Mouse (Mus musculus) hindbrain, embryonic 14.5 days (tissue): ENCODE measurements at regions not wholly inside any gene's neighbourhood (a gene's known extent, or its start where the extent isn't known, plus 50 kb on each side); places are given as distances from the start of the nearest gene placed in this dataset.
A peak's percentile ranks its signal among the peaks of the same experiment; 100 is the strongest.

Source experiments
- ATAC-seq: fragments of 200-750 bp; cut with Nextera tagmentation; 2 replicates; pipeline ENCODE4 v1.8.0; 2017; ENCODE audit warnings: moderate number of reproducible peaks, mild to moderate bottlenecking, moderate TSS enrichment, moderate library complexity; ENCODE audit not compliant: low FRiP score
- DNase-seq: peaks from one replicate; pipeline ENCODE4 v3.0.0-alpha.2; 2015; ENCODE audit warnings: low spot score
- H3K27ac ChIP-seq: fragments of 300-500 bp; sonication (generic); 2 replicates; pipeline ENCODE4 v1.5.1; 2014; ENCODE audit warnings: mild to moderate bottlenecking, moderate library complexity
- H3K27me3 ChIP-seq: fragments of 300-500 bp; sonication (generic); 2 replicates; pipeline ENCODE4 v1.6.1; 2014; ENCODE audit warnings: mild to moderate bottlenecking, low read length, mixed read lengths; ENCODE audit not compliant: control insufficient read depth, insufficient read depth
- H3K36me3 ChIP-seq: fragments of 300-500 bp; sonication (generic); replicated peaks from 2 replicates; pipeline ENCODE4 v1.6.1; 2014; ENCODE audit not compliant: control insufficient read depth, insufficient read depth
- H3K4me1 ChIP-seq: fragments of 300-500 bp; sonication (generic); replicated peaks from 2 replicates; pipeline ENCODE4 v1.6.1; 2014; ENCODE audit warnings: antibody characterized with exemption, low read length, mixed read lengths; ENCODE audit not compliant: control insufficient read depth, insufficient read depth
- H3K4me2 ChIP-seq: fragments of 300-500 bp; sonication (generic); replicated peaks from 2 replicates; pipeline ENCODE4 v1.6.1; 2014; ENCODE audit warnings: mild to moderate bottlenecking, moderate library complexity
- H3K4me3 ChIP-seq: fragments of 300-500 bp; sonication (generic); replicated peaks from 2 replicates; pipeline ENCODE4 v1.5.1; 2014; ENCODE audit warnings: mild to moderate bottlenecking, low read length
- H3K9ac ChIP-seq: fragments of 300-500 bp; sonication (generic); 2 replicates; pipeline ENCODE4 v1.6.1; 2014
- H3K9me3 ChIP-seq: fragments of 300-500 bp; sonication (generic); 2 replicates; pipeline ENCODE4 v1.6.1; 2016; ENCODE audit warnings: low read length; ENCODE audit not compliant: control insufficient read depth
- WGBS: fragments of 180-500 bp; shearing (Covaris S2); extraction: QIAGEN DNeasy Blood & Tissue Kit; methylation state at CpG from one replicate; pipeline ENCODE4 v1.1.7; 2014; 5-methylcytosine and 5-hydroxymethylcytosine counted together

GRCm38 (mm10) chr3:34483934-34484333, 166.3 kb upstream of the Sox2 start:
- no peak overlapping the region for H3K4me2 ChIP-seq
- no peak for DNase-seq
- ATAC-seq: no peak
- no peaks in the 10 kb centered on the region for H3K36me3 ChIP-seq
- H3K9me3 ChIP-seq: no peaks in the 10 kb centered on the region
- 0 out of 2 replicates have a peak, but pooled peaks cover 13% of the 10 kb centered on the region for H3K27me3 ChIP-seq
- H3K9ac ChIP-seq: no peak overlapping the region
- no peak overlapping the region for H3K4me3 ChIP-seq
- whole genome bisulfite sequencing: 62% methylated on average over 3 of the region's 3 CpGs
- H3K4me1 ChIP-seq: peaks cover 20% of the 10 kb centered on the region; the same call in 1 of the 2 replicates
- H3K27ac ChIP-seq: no peak overlapping the region

- Histone ChIP-seq H3K36me3 (no peaks in the 10 kb centered on the region), H3K9me3 (0 out of 2 replicates have a peak, but pooled peaks cover under 1% of the 10 kb centered on the region), H3K27me3 (0 out of 2 replicates have a peak, but pooled peaks cover 13% of the 10 kb centered on the region), H3K9ac (peak overlapping the region; percentile 13; the same call in 1 of the 2 replicates), H3K27ac (0 out of 2 replicates have a peak overlapping the region, but pooled peaks have one; percentile 21), H3K4me3 (no peak overlapping the region), H3K4me1 (peaks cover 20% of the 10 kb centered on the region; the same call in 1 of the 2 replicates), H3K4me2 (peak overlapping the region; percentile 28)
- DNase-seq (no peak), ATAC-seq (0 out of 2 replicates have a peak, but pooled peaks have one; percentile 21)
- WGBS: 14% methylated on average over 16 of the region's 16 CpGs
Measured at GRCm38 (mm10) chr3:34481821-34482713, 168.1 kb upstream of the Sox2 start.

GRCm38 (mm10) chr3:34481314-34481713, 168.9 kb upstream of the Sox2 start:
- no peak overlapping the region for H3K9ac ChIP-seq
- DNase-seq (no peak), ATAC-seq (no peak)
- no peak overlapping the region; the same call in 1 of the 2 replicates for H3K4me2 ChIP-seq
- WGBS: 28% methylated on average over 3 of the region's 3 CpGs
- H3K9me3 ChIP-seq: 0 out of 2 replicates have a peak, but pooled peaks cover 4% of the 10 kb centered on the region
- H3K27ac ChIP-seq: peak overlapping the region; percentile 21; the same call in 1 of the 2 replicates
- H3K27me3 ChIP-seq: 0 out of 2 replicates have a peak, but pooled peaks cover 13% of the 10 kb centered on the region
- H3K36me3 ChIP-seq: no peaks in the 10 kb centered on the region
- H3K4me3 ChIP-seq: no peak overlapping the region
- H3K4me1 ChIP-seq: peaks cover 15% of the 10 kb centered on the region; the same call in 1 of the 2 replicates

- H3K27ac ChIP-seq: no peak overlapping the region
- no peak for ATAC-seq
- H3K36me3 ChIP-seq: no peaks in the 10 kb centered on the region
- H3K4me2 ChIP-seq: no peak overlapping the region
- H3K4me1 ChIP-seq: no peaks in the 10 kb centered on the region
- DNase-seq: no peak
- no peak overlapping the region for H3K9ac ChIP-seq
- no peak overlapping the region for H3K4me3 ChIP-seq
- H3K27me3 ChIP-seq: no peaks in the 10 kb centered on the region
- WGBS: 40% methylated on average over 4 of the region's 4 CpGs
- 0 out of 2 replicates have a peak, but pooled peaks cover 4% of the 10 kb centered on the region for H3K9me3 ChIP-seq
Measured at GRCm38 (mm10) chr3:34474126-34474525, 176.1 kb upstream of the Sox2 start.

DNA sequence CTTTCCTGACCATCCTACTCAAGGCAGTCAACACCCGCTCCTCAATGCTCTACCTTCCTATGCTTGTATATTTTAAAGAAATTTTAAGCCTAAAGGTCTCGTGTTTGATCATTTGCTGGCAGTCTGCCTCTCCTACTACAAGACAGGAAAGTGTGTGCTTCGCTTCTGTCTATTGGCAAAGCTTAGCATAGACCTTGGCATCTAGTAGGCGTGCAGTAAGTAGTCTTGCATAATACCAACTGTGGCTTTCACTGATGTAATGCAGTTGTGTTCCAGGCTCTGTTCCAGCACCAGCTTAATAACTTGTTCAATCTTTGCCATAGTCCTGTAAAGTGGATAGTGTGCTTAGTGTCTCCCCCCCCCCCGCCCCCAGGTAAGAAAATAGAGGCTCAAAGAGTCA, 179.5 kb upstream of the Sox2 start:
- Histone ChIP-seq H3K36me3 (no peaks in the 10 kb centered on the region), H3K4me2 (no peak overlapping the region), H3K27me3 (no peaks in the 10 kb centered on the region), H3K4me3 (no peak overlapping the region), H3K27ac (no peak overlapping the region), H3K9me3 (no peaks in the 10 kb centered on the region), H3K4me1 (0 out of 2 replicates have a peak, but pooled peaks cover 8% of the 10 kb centered on the region), H3K9ac (no peak overlapping the region)
- DNase-seq: no peak
- 92% methylated on average over 5 of the region's 5 CpGs for WGBS
- no peak for ATAC-seq

DNA sequence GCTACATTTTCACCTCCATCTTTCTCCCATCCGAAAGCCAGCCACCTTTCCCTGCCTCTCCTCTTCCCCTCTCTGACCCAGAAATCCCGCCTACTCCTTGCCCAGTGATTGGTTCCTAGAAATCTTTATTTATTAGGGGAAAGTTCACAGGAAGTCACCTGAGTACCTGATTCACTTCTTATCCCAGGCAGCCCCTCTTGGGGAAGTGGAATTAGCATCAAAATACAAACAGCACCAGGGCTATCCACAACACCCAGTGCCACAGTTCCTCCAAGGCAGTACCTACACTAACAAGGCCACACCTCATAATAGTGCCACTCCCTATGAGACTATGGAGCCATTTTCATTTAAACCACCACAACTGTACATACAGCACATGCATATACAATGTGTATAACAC, 180.3 kb upstream of the Sox2 start:
- Histone ChIP-seq H3K4me3 (no peak overlapping the region), H3K27me3 (no peaks in the 10 kb centered on the region; the same call in 1 of the 2 replicates), H3K9ac (no peak overlapping the region), H3K27ac (no peak overlapping the region), H3K36me3 (no peaks in the 10 kb centered on the region), H3K4me2 (no peak overlapping the region), H3K9me3 (no peaks in the 10 kb centered on the region), H3K4me1 (0 out of 2 replicates have a peak, but pooled peaks cover 15% of the 10 kb centered on the region)
- DNase-seq (no peak), ATAC-seq (no peak)
- 98% methylated on average over 2 of the region's 2 CpGs for whole genome bisulfite sequencing

DNA sequence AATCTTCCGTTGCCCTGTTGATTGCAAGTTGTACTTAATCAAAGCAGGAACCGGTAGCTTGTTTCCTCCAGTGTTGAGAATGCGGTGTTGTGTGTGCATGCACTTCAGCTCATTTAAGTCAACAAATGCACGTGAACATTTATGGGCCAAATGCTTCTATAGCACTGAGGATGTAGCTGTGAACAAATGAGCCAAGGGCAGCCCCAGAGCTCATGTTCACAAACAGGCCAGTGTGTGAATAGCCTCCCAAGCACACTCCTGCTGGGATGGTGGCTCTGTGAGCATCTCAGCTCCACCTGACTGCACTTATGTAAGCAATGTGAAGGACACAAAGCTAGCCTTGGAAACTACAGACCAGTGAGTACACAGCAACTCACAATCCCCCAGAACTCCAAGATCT, 183.9 kb upstream of the Sox2 start:
- no peak overlapping the region for H3K9ac ChIP-seq
- no peak overlapping the region for H3K4me2 ChIP-seq
- H3K27me3 ChIP-seq: no peaks in the 10 kb centered on the region; the same call in 1 of the 2 replicates
- ATAC-seq: no peak
- WGBS: 72% methylated on average over 4 of the region's 4 CpGs
- no peaks in the 10 kb centered on the region for H3K36me3 ChIP-seq
- DNase-seq: no peak
- no peak overlapping the region for H3K4me3 ChIP-seq
- H3K27ac ChIP-seq: no peak overlapping the region
- H3K4me1 ChIP-seq: 0 out of 2 replicates have a peak, but pooled peaks cover 16% of the 10 kb centered on the region
- no peaks in the 10 kb centered on the region for H3K9me3 ChIP-seq

DNA sequence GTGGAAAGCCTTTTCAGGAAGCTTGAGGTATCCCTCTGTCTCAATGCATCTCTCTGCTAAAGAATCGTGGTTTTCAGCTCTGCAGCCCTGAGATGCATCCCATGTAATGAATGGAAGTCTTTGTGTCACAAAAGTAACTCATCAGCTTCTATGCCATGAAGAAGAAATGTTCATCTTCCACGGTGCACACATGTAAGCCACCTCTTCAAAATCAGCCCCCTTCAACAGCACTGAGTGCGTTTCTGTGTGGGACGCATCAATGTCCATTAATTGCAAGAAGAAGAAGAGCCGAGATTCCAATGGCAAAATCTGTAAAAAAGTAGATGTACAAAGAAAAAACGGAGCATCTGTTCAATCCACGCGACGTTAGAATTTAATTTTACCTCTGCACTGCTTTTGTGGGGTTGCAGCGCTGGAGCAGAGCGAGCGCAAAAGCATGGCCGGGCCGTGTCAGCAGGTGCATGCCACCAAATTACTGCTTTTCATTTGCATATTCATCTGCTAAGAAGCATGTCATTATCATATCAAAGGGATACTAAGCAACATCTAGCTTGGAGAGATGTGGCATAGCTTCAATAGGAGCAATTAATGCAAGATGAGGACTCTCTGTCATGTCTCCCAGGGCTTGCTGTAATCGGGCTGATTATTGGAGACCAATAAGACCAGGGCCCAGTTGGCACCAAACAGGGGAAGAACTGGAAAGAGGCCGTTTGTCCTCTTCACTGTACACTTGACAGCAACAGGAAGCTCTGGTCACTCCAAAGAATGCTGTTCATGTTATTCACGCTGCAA, 185.0 kb upstream of the Sox2 start:
- no peak overlapping the region for H3K4me2 ChIP-seq

DNA sequence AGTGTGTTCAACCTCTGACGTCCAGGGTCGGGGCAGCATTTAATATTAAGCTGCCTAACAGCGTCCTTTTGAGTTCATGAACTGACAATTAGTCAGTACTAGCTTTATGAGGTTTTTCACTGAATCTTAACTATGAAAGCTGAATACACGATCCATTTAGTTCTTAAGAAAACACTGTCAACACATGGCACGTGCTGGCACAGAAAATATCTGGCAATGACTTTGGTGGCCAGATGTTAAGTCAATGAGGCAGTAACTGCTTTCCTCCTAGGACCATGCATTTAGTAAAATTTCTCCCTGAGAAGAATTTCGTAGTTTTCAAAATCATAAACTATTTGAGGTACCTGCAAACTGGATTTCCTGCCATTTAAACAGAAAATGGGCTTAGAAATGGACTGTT, 191.4 kb upstream of the Sox2 start:
- Histone ChIP-seq H3K27me3 (no peaks in the 10 kb centered on the region), H3K9ac (no peak overlapping the region), H3K4me2 (no peak overlapping the region), H3K27ac (no peak overlapping the region), H3K4me3 (no peak overlapping the region), H3K36me3 (no peaks in the 10 kb centered on the region), H3K4me1 (peaks cover 7% of the 10 kb centered on the region), H3K9me3 (no peaks in the 10 kb centered on the region)
- 73% methylated on average over 6 of the region's 6 CpGs for WGBS
- DNase-seq (no peak), ATAC-seq (no peak)

More for the DNA sequence above, 185.0 kb upstream of the Sox2 start:
- WGBS: 43% methylated on average over 17 of the region's 17 CpGs
- no peak for DNase-seq
- Histone ChIP-seq H3K9me3 (no peaks in the 10 kb centered on the region), H3K27ac (no peak overlapping the region), H3K4me1 (0 out of 2 replicates have a peak, but pooled peaks cover 16% of the 10 kb centered on the region), H3K4me3 (no peak overlapping the region), H3K36me3 (no peaks in the 10 kb centered on the region), H3K9ac (no peak overlapping the region), H3K27me3 (no peaks in the 10 kb centered on the region; the same call in 1 of the 2 replicates)
- peak; percentile 79 for ATAC-seq
